Mouse (Mus musculus) skeletal muscle tissue, adult 2 months (tissue): ENCODE results near the gene Kpna2.
"Not testable (repeated sequence)": the region's sequence is repeated elsewhere in the genome, so short reads cannot be mapped to it uniquely, and the experiment has no call there.

Source experiments
- DNase-seq: peaks from one replicate; pipeline ENCODE4 v3.0.0-alpha.2; 2012; ENCODE audit warnings: low read depth, low spot score

The Kpna2 gene

DNA sequence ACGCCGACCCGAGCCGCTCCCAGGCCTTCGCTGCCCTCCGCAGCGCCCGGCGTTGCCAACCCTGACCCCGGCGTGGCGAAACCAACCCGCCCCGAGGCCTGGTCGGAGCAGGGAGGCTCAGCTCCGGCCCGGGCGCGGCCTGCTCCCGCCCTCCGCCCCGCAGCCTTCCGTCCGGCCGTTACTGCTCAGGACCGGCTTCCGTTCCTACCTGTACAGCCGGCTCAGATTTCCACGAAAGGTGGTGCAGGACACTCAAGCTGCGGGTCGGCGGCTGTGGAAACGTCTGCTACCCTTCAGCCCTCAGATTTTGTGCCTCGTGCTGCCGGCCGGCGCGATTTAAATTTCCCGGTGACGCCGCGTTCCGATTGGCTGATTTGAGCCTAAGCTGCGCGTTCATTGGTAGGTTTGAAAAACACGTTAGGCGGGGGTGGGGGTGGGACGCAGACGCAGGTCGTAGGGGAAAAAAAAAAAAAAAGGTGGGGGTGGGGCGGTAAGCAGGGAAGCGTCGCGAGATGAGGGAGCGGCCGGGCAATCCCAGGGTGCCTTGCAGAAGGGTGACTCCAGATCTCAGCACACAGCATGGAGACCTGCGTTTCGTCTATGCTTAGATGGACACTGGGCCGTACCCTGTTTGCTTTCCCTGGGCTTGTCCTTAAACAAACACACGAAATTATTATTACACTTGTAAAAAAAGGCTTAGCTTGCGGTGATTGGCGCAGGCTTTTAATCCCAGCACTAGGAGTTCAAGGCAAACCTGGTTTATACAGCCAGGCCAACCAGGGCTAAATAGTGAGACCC, at the start of gene Kpna2:
Gene Kpna2 (minus strand): TSS at position 391 of the 798 bp plus-strand sequence.
- peak; percentile 97 for DNase-seq

GRCm38 (mm10) chr11:107046766-107047620, 47.7 kb upstream of the Kpna2 start:
- DNase-seq = peak; percentile 43

- no peak for DNase-seq
Observed at GRCm38 (mm10) chr11:107045546-107045945, 46.2 kb upstream of the Kpna2 start.

GRCm38 (mm10) chr11:107044321-107044720, 45.0 kb upstream of the Kpna2 start:
- peak; percentile 68 for DNase-seq

DNA sequence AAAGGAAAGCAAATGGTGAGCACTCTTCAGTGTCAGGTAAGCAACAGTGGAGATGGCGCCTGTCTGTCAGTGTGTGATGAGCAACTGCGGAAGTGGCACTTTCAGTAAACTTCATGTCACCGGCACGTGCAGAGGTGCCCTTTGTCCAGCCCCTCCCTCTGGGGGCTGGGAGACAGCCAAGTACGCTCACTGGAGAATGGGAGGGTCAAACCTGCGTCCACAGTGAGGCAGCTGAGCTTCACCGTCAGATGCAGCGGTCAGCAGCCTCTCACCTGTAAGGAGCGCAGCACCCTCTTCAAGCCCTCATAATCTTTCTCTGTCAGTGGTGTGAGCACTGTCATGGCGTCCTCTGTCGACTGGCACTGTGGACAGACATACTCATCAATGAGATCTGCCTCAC, 44.0 kb upstream of the Kpna2 start:
- no peak for DNase-seq

DNA sequence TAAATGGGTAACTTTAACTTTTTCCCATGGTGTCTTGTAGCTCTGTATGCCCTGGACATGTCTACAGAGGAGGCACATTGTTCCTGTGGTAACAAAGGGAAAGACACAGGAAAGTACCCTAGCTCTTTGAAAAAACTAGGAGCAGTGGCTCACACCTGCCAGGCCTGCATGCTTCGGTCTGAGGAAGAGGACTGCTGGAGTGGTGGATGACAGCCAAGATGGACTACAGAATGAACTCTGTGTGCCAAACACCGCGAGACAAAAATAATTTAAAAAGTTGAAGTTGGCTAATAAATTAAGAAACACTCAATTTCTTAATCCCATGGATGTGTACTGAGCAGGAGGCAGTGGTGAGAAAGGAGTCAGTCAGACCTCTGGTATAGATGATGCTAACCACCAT, 42.1 kb upstream of the Kpna2 start:
- no peak for DNase-seq

DNA sequence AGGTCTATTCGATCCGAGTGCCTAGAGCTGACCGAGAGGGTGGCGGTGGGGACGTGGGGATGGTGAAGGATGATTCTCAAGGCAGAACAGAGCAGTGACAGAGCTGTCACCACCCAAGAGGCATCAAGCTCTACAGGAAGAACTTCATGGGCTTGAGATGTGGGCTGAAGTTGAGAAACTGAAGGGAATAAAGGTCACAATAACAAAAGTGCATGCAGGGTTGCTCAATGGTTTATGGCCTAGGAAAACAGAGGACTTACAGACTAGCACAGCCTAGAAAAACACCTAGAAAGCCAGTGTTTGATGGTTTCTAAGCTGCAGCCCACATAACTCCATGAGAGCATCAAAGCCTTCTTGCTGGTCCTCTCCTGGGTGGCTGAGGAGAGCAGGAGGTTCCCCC, 40.1 kb upstream of the Kpna2 start:
- no peak for DNase-seq

- DNase-seq = no peak
Observed at GRCm38 (mm10) chr11:107034085-107034810, 34.9 kb upstream of the Kpna2 start.

- no peak for DNase-seq
Observed at GRCm38 (mm10) chr11:107031635-107032034, 32.3 kb upstream of the Kpna2 start.

GRCm38 (mm10) chr11:107029536-107029935, 30.2 kb upstream of the Kpna2 start:
- DNase-seq = no peak

- no peak for DNase-seq
Observed at GRCm38 (mm10) chr11:107028754-107029153, 29.4 kb upstream of the Kpna2 start.

- no peak for DNase-seq
Observed at GRCm38 (mm10) chr11:107028275-107028618, 28.9 kb upstream of the Kpna2 start.

DNA sequence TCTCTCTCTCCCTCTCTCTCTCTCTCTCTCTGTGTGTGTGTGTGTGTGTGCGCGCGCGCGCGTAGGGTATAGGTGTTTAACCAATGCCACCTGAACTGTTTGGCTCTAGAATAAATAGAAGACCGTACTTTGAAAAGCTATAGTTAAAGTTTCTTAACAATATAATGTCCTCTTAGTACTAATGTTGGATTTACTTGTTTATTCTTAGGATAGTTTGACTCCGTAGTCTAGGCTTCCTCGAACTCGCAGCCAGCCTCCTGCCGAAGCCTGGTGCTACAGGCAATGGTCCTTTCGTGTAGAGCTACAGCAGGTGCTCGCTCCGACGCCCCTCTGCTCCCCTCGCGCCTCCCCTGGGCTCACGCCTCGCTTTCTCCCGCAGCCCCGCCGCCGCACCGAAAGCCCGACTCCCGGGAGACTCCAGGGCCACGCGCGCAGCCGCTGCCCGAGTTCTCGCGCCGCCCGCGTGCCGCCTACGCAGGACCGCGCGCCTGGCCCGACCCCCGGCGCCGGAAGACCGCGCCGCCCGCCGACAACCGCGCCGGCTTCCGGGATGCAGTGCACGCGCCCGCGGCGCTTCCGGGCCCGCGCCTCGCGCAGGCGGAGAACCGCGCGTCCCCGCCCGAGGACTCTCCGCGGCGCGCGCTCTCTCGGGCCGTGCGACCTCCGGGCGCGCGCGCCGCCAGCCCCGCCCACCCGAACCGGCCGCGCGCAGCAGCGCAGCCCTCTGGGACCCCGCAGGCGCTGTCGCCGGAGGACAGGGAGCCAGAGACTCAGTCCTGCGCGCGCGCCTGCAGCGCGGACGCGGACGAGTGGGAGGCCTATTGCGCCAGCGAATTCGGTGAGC, 28.3 kb upstream of the Kpna2 start:
- DNase-seq = peak; percentile 81

- no peak for DNase-seq
Observed at GRCm38 (mm10) chr11:107026554-107027430, 27.5 kb upstream of the Kpna2 start.

DNA sequence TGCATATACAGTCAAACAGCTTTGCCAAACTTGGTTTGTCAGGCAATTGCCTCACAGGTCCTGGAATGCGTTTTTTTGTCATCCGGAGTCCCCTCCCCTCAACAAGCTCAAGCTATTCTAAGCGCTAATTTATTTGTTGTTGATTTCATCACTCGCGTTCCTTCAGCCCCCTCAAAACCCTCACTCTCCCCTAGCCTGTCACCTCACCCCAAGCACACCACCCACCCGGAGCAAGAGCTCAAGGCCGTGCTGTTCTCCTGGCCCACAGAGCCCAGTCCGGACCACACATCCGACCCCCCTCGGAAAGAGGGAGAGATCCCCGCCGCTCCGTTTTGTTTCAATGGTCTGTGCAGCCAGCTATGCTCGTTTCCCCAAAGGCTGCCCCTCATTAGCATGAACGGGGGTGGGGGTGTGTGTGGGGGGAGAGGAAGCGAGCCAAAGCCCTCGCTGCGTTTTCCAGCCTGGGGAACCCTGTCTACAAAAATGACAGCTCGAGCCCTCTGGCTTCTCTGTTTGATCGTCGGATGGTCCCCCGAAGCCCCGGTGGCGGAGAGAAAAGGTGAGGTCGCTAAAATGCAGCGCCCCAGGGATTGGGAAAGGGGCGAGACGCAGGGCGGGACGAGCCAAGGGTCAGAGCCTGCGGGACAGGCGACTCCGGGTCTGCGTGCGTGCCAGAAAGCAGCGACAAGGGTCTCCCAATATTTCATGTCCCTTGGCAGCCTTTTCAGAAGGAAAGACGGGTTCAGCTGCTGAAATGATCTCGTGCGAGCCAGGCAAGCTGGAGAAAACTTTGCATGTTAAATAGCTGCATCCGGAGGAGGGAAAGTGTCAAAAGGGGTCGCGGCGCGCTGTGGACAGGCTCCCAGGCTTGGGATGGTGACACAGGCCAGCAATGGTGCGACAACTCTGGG, 26.3 kb upstream of the Kpna2 start, which contains the start of gene 1810010H24Rik:
Gene 1810010H24Rik (plus strand): TSS at position 271 of the 911 bp plus-strand sequence.
- DNase-seq = no peak

DNA sequence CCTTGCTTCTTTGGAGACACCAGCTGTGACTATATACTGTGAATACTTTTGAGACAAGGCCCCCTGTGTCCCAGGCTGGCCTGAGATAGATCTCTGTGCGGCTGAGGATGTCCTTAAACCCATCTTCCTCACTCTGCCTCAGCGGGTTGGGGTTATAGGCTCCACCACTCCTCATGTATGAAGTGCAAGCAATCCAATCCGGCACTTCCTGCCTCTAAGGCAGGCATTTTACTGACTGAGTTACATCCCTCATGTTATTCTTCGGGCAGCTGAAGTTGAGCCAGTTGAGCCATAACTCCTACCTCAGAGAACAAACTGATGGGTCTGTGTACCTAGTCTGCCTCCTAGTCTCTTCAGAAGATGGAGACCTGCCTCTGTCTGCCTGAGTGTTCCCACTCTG, 25.1 kb upstream of the Kpna2 start:
- DNase-seq = no peak

GRCm38 (mm10) chr11:107022050-107022683, 22.8 kb upstream of the Kpna2 start:
- DNase-seq = no peak

DNA sequence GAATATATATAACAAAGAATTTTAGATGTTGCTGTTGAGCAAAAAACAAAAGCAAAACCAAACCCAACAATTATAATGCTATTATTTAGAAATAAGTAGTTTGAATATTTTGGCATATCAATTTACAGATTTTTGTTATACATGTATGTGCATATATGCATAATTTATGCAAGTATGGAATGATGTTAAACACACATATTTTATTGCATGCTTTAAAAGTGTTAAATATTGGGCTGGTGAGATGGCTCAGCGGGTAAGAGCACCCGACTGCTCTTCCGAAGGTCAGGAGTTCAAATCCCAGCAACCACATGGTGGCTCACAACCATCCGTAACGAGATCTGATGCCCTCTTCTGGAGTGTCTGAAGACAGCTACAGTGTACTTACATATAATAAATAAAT, 20.4 kb upstream of the Kpna2 start:
- not testable (repeated sequence) for DNase-seq

DNA sequence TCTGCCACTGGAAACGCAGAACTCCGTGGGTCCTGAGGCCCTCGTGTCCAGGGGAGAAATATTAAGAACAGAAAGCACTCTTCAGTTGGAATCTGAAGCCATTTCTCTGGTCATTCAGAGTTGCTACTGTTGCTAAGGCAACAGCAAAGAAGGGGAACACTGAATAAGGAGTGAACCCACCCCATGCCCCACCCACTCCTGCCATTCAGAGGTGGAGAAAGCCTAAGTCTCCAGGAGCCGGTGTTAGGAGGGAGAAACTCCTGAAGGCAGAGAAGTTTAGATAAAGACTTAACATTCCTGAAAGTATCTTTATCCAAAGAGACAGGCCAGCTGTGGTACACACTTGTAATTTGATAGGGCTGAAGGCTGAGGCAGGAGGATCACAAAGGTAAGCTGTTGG, 20.0 kb upstream of the Kpna2 start:
- no peak for DNase-seq
